Mouse (Mus musculus): Measurements from ENCODE around the gene Pald1.

- no peak for TF ChIP-seq CTCF (IDR thresholded peaks at IDR 0.05; ENCODE audit: borderline replicate concordance, insufficient read depth, low read length)
- no peak for TF ChIP-seq POLR2A (IDR thresholded peaks at IDR 0.05; ENCODE audit: low read depth, low read length)
Observed at GRCm38 (mm10) chr10:61369755-61370154, 13.6 kb downstream of the Pald1 start.
